Mouse (Mus musculus): ENCODE measurements at regions not wholly inside any gene's neighbourhood (a gene's known extent, or its start where the extent isn't known, plus 50 kb on each side); places are given as distances from the start of the nearest gene placed in this dataset.

DNA sequence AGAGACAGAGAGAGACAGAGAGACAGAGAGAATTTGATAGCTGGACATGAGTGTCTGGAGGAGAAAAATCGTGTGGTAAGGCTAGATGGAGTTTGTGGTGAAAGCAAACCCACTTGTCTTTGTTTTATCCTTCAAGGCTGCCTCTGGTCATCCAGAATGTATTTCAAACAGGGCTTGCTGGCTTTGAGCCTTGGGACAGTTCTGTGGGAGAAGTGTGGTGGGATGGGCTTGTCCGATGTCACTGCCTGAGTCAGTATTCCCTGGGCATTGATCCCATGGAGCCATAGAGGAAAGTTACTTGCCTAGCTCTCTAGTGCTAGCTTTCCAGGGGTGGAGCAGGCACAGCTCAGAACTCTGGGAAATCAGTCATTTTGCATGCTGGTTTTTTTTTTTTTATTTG, 417.9 kb upstream of the Trpc7 start:
- H3K4me3 ChIP-seq (ENCODE audit: low read length), result no peak overlapping the region
- DNase-seq (ENCODE audit: low spot score), result no peak
- H3K4me2 ChIP-seq (ENCODE audit: low read depth, low read length), result no peak overlapping the region
- 0 out of 2 replicates have a peak, but pooled peaks cover 4% of the 10 kb centered on the region for H3K4me1 ChIP-seq (ENCODE audit: insufficient read depth, low read length)
- ATAC-seq, result no peak
- H3K9me3 ChIP-seq (ENCODE audit: low read length), result no peaks in the 10 kb centered on the region
- WGBS, result 48% methylated on average over 2 of the region's 2 CpGs
- H3K9ac ChIP-seq (replicated peaks; ENCODE audit: low read length), result no peak overlapping the region
- H3K36me3 ChIP-seq (ENCODE audit: insufficient read depth, low read length), result no peaks in the 10 kb centered on the region
- H3K27me3 ChIP-seq (ENCODE audit: insufficient read depth, low read length), result no peaks in the 10 kb centered on the region
- no peak for TF ChIP-seq CTCF (IDR thresholded peaks at IDR 0.05; ENCODE audit: low read depth)
- no peak overlapping the region for H3K27ac ChIP-seq

DNA sequence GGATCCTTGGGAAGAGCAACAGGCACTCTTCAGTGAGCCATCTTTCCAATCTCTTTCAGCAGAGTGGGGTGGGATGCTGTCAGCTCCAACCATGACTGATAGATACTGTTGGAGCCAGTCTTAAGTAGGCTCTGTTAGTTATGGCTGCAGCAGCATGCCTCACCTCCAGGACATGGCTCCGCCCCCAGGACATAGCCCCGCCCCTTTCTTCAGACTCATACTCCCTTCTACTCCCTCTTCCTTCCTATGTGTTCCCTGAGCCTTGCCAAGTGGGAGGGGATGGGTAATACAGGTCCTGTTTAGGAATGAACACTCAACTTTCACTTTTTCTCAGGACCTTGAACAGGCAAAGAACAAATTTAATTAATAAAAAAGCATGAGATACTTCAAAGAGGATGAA, 415.4 kb upstream of the Trpc7 start:
- 61% methylated on average over 2 of the region's 2 CpGs for WGBS

GRCm38 (mm10) chr13:57309618-57310017, 413.8 kb upstream of the Trpc7 start:
- DNase-seq (ENCODE audit: low spot score) (no peak), ATAC-seq (no peak)
- Histone ChIP-seq H3K9me3 (ENCODE audit: low read length) (no peaks in the 10 kb centered on the region), H3K4me1 (ENCODE audit: insufficient read depth, low read length) (peaks cover 4% of the 10 kb centered on the region; the same call in 1 of the 2 replicates), H3K4me2 (ENCODE audit: low read depth, low read length) (no peak overlapping the region), H3K4me3 (ENCODE audit: low read length) (no peak overlapping the region), H3K27ac (no peak overlapping the region), H3K9ac (replicated peaks; ENCODE audit: low read length) (no peak overlapping the region), H3K36me3 (ENCODE audit: insufficient read depth, low read length) (no peaks in the 10 kb centered on the region), H3K27me3 (ENCODE audit: insufficient read depth, low read length) (no peaks in the 10 kb centered on the region)
- 87% methylated on average over 4 of the region's 4 CpGs for WGBS
- peak; percentile 41; the same call in 1 of the 2 replicates for TF ChIP-seq CTCF (IDR thresholded peaks at IDR 0.05; ENCODE audit: low read depth)

More for the DNA sequence above, 415.4 kb upstream of the Trpc7 start:
- H3K36me3 ChIP-seq (ENCODE audit: insufficient read depth, low read length), result no peaks in the 10 kb centered on the region
- no peaks in the 10 kb centered on the region for H3K9me3 ChIP-seq (ENCODE audit: low read length)
- H3K4me1 ChIP-seq (ENCODE audit: insufficient read depth, low read length), result peaks cover 4% of the 10 kb centered on the region; the same call in 1 of the 2 replicates
- DNase-seq (ENCODE audit: low spot score) (no peak), ATAC-seq (no peak)
- H3K4me3 ChIP-seq (ENCODE audit: low read length), result no peak overlapping the region
- H3K27ac ChIP-seq, result no peak overlapping the region
- no peak overlapping the region for H3K9ac ChIP-seq (replicated peaks; ENCODE audit: low read length)
- no peak for TF ChIP-seq CTCF (IDR thresholded peaks at IDR 0.05; ENCODE audit: low read depth)
- H3K4me2 ChIP-seq (ENCODE audit: low read depth, low read length), result no peak overlapping the region
- no peaks in the 10 kb centered on the region for H3K27me3 ChIP-seq (ENCODE audit: insufficient read depth, low read length)

GRCm38 (mm10) chr13:57307971-57308903, 412.4 kb upstream of the Trpc7 start:
- H3K9me3 ChIP-seq (ENCODE audit: low read length), result no peaks in the 10 kb centered on the region
- H3K4me2 ChIP-seq (ENCODE audit: low read depth, low read length), result no peak overlapping the region
- H3K27ac ChIP-seq, result no peak overlapping the region
- no peak for TF ChIP-seq CTCF (IDR thresholded peaks at IDR 0.05; ENCODE audit: low read depth)
- DNase-seq (ENCODE audit: low spot score) (peak; percentile 40), ATAC-seq (no peak)
- no peaks in the 10 kb centered on the region for H3K36me3 ChIP-seq (ENCODE audit: insufficient read depth, low read length)
- H3K4me3 ChIP-seq (ENCODE audit: low read length), result no peak overlapping the region
- peaks cover 4% of the 10 kb centered on the region; the same call in 1 of the 2 replicates for H3K4me1 ChIP-seq (ENCODE audit: insufficient read depth, low read length)
- 23% methylated on average over 20 of the region's 20 CpGs for WGBS
- H3K9ac ChIP-seq (replicated peaks; ENCODE audit: low read length), result no peak overlapping the region
- no peaks in the 10 kb centered on the region for H3K27me3 ChIP-seq (ENCODE audit: insufficient read depth, low read length)

DNA sequence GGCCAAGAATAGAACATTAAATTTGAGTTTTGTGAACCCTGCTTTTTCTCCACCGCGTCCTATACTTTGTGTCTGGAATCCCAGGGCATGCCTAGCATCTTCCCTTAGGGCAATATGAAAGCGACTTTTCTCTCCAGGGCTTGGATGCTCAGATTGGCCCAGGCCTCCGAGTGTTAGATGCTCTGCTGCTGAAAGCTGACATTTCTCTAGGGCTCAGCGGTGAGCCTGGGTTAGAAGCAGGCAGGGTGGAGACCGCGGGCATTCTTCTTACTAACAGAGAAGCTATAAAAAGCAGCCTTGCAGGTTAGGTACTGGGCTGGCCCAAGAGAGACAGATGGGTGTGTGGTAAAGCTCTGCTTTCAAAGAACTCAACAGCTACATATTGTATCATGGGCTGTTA, 409.8 kb upstream of the Trpc7 start:
- peaks cover 4% of the 10 kb centered on the region; the same call in 1 of the 2 replicates for H3K4me1 ChIP-seq (ENCODE audit: insufficient read depth, low read length)
- DNase-seq (ENCODE audit: low spot score), result no peak
- H3K4me2 ChIP-seq (ENCODE audit: low read depth, low read length), result no peak overlapping the region
- 89% methylated on average over 7 of the region's 7 CpGs for WGBS
- TF ChIP-seq CTCF (IDR thresholded peaks at IDR 0.05; ENCODE audit: low read depth), result no peak
- no peaks in the 10 kb centered on the region for H3K27me3 ChIP-seq (ENCODE audit: insufficient read depth, low read length)
- H3K4me3 ChIP-seq (ENCODE audit: low read length), result no peak overlapping the region
- no peaks in the 10 kb centered on the region for H3K9me3 ChIP-seq (ENCODE audit: low read length)
- H3K9ac ChIP-seq (replicated peaks; ENCODE audit: low read length), result no peak overlapping the region
- no peaks in the 10 kb centered on the region for H3K36me3 ChIP-seq (ENCODE audit: insufficient read depth, low read length)
- no peak overlapping the region for H3K27ac ChIP-seq
- no peak for ATAC-seq

GRCm38 (mm10) chr13:57303805-57304204, 408.0 kb upstream of the Trpc7 start:
- H3K4me2 ChIP-seq (ENCODE audit: low read depth, low read length), result no peak overlapping the region
- H3K9me3 ChIP-seq (ENCODE audit: low read length), result no peaks in the 10 kb centered on the region
- TF ChIP-seq CTCF (IDR thresholded peaks at IDR 0.05; ENCODE audit: low read depth), result no peak
- DNase-seq (ENCODE audit: low spot score) (no peak), ATAC-seq (no peak)
- 82% methylated on average over 2 of the region's 2 CpGs for WGBS
- peaks cover 4% of the 10 kb centered on the region; the same call in 1 of the 2 replicates for H3K4me1 ChIP-seq (ENCODE audit: insufficient read depth, low read length)
- H3K9ac ChIP-seq (replicated peaks; ENCODE audit: low read length), result no peak overlapping the region
- H3K27me3 ChIP-seq (ENCODE audit: insufficient read depth, low read length), result no peaks in the 10 kb centered on the region
- no peak overlapping the region for H3K4me3 ChIP-seq (ENCODE audit: low read length)
- no peaks in the 10 kb centered on the region for H3K36me3 ChIP-seq (ENCODE audit: insufficient read depth, low read length)
- H3K27ac ChIP-seq, result no peak overlapping the region
